Mouse (Mus musculus) bone marrow macrophage, adult 2 months (primary cell): ENCODE results near the gene Dlx3.

Source experiments
- CTCF ChIP-seq: IDR thresholded peaks from 2 replicates; pipeline ENCODE4 v1.5.1; 2012; ENCODE audit warnings: low read depth, mild to moderate bottlenecking, low read length, moderate library complexity
- POLR2A ChIP-seq: IDR thresholded peaks from 2 replicates; pipeline ENCODE4 v1.6.1; 2012; ENCODE audit warnings: mild to moderate bottlenecking, low read depth, low read length, borderline replicate concordance

- TF ChIP-seq CTCF = no peak
- no peak for TF ChIP-seq POLR2A
Observed at GRCm38 (mm10) chr11:95137281-95137680, 17.4 kb downstream of the Dlx3 start.
